Mouse (Mus musculus) heart, embryonic 13.5 days (tissue): ENCODE data around the gene Dagla. TPM values are rescaled to one million over a fixed set of nuclear protein-coding genes. Genes with fewer than 3 reads are reported as not detected.

Experiments used
- polyA plus RNA-seq: library from polyadenylated mRNA; unstranded; fragments of >200 nt; fragmentation: Nextera tagmentation; extraction: Ambion mirVana; gene quantifications from 2 replicates; pipeline ENCODE4 v1.2.1, GENCODE M21; 2015

Dagla gene
- polyA plus RNA-seq, 1 experiment from 2014 or later: 0.96 TPM

Other genes starting within 250 kb of the Dagla start
- 47.1 and 50.3 TPM in 2 replicates for gene Fads2, start 203.1 kb downstream of the Dagla start, polyA plus RNA-seq
- 54.8 and 58.9 TPM in 2 replicates for gene Fads1, start 122.0 kb downstream of the Dagla start, polyA plus RNA-seq
- 399 and 448 TPM in 2 replicates for gene Tmem258, start 100.9 kb downstream of the Dagla start, polyA plus RNA-seq
- 49.0 and 56.8 TPM in 2 replicates for gene Fen1, start 100.7 kb downstream of the Dagla start, polyA plus RNA-seq
- gene Myrf, start 64.1 kb downstream of the Dagla start, polyA plus RNA-seq: 8.4 and 11.1 TPM in 2 replicates
- 0.43 and 0.61 TPM in 2 replicates for gene Syt7, start 84.2 kb upstream of the Dagla start, polyA plus RNA-seq
- gene Lrrc10b, start 152.6 kb upstream of the Dagla start, polyA plus RNA-seq: 0.09 and 0.11 TPM in 2 replicates
- 0.10 and 0.19 TPM in 2 replicates for gene Ppp1r32, start 178.1 kb upstream of the Dagla start, polyA plus RNA-seq
- 27.3 and 29.9 TPM in 2 replicates for gene Cpsf7, start 220.4 kb upstream of the Dagla start, polyA plus RNA-seq
- 52.4 and 53.9 TPM in 2 replicates for gene Sdhaf2, start 221.3 kb upstream of the Dagla start, polyA plus RNA-seq